Mouse (Mus musculus) Patski (cell line): ENCODE measurements around the gene Cstf3. TPM values are rescaled to one million over a fixed set of nuclear protein-coding genes. Genes with fewer than 3 reads are reported as not detected.

Experiments
- ATAC-seq: fragments of 100-300 bp; one replicate; pipeline ENCODE4 v1.8.0; 2021
- CTCF ChIA-PET: fragments of 350-600 bp; sonication (Branson Sonifier 250); formaldehyde crosslinking; loops from one replicate; lab custom pipeline; 2022; ENCODE audit warnings: inconsistent platforms; lab: Charles Lee
- POLR2A ChIA-PET: fragments of 350-600 bp; sonication (Branson Sonifier 250); formaldehyde crosslinking; loops from one replicate; lab custom pipeline; 2022; ENCODE audit warnings: antibody characterized with exemption, inconsistent platforms; lab: Charles Lee
- DNase-seq: peaks from one replicate; pipeline ENCODE4 v3.0.0-alpha.2; 2011; ENCODE audit warnings: low read depth, low spot score
- H3K27me3 ChIP-seq: fragments of 371-371 bp; one replicate; pipeline ENCODE4 v1.5.1; 2021
- CTCF ChIP-seq: fragments of 100-300 bp; IDR thresholded peaks from one replicate; pipeline ENCODE4 v1.5.1; 2021
- in situ Hi-C: fragments of 300-500 bp; cut with MboI; formaldehyde crosslinking; loops from 3 replicates; pipeline ENCODE4 v1.11.1; 2018; ENCODE audit warnings: low pct_unique_long_range_greater_than_20kb, mixed read lengths
- polyA plus RNA-seq: library from polyadenylated mRNA; unstranded; gene quantifications from one replicate; pipeline ENCODE4 v1.2.3, GENCODE M21; 2021

The Cstf3 gene
- polyA plus RNA-seq, 1 experiment from 2014 or later = 30.9 TPM

GRCm38 (mm10) chr2:104710670-104711370 is 120.5 kb downstream of the Cstf3 start:
- DNase-seq (no peak), ATAC-seq (no peak)
- ChIA-PET CTCF (interaction anchor here (0.6 to 1.3 kb wide), 4 partner anchors 25 to 1364 kb away, joined by 3 read pairs; no protein-coding TSS in a partner anchor), POLR2A (interaction anchor here (0.6 kb wide), 3 partner anchors 8 to 21 kb away, joined by 3 to 6 read pairs (median 3); no protein-coding TSS in a partner anchor)
- H3K27me3 ChIP-seq = no peaks in the 10 kb centered on the region
- TF ChIP-seq CTCF = no peak
- in situ Hi-C loops = no loop called here

GRCm38 (mm10) chr2:104711585-104712485 is 121.5 kb downstream of the Cstf3 start, which contains the start of gene Tcp11l1:
Gene Tcp11l1, minus strand, starts transcription at chr2:104712169.
- H3K27me3 ChIP-seq = no peaks in the 10 kb centered on the region
- ATAC-seq (peak; percentile 91), DNase-seq (no peak)
- POLR2A ChIA-PET = interaction anchor here (0.6 to 0.9 kb wide), 6 partner anchors 9 to 108 kb away, joined by 3 to 6 read pairs (median 4); no protein-coding TSS in a partner anchor
- no peak for TF ChIP-seq CTCF
- in situ Hi-C loops = no loop called here
- CTCF ChIA-PET = interaction anchor here (0.6 to 1.3 kb wide), 4 partner anchors 26 to 1365 kb away, joined by 3 to 5 read pairs (median 3); no protein-coding TSS in a partner anchor

GRCm38 (mm10) chr2:104712486-104712809 is 122.1 kb downstream of the Cstf3 start:
- in situ Hi-C loops = no loop called here
- POLR2A ChIA-PET = interaction anchor here (0.9 kb wide), 1 partner anchor 15 kb away, joined by 3 read pairs; no protein-coding TSS in a partner anchor
- no peaks in the 10 kb centered on the region for H3K27me3 ChIP-seq
- DNase-seq = no peak
- no peak for TF ChIP-seq CTCF
- peak; percentile 36 for ATAC-seq
- CTCF ChIA-PET = interaction anchor here (1.2 to 1.3 kb wide), 2 partner anchors 27 to 43 kb away, joined by 3 to 5 read pairs; no protein-coding TSS in a partner anchor

- H3K27me3 ChIP-seq = no peaks in the 10 kb centered on the region
- no peak for TF ChIP-seq CTCF
- ChIA-PET CTCF (no interaction called here), POLR2A (no interaction called here)
- in situ Hi-C loops = no loop called here
- DNase-seq = no peak
- no peak for ATAC-seq
Observed at GRCm38 (mm10) chr2:104714254-104714691, 124.0 kb downstream of the Cstf3 start.

Other genes starting within 250 kb of the Cstf3 start
- not detected for gene D430041D05Rik, start 179.5 kb upstream of the Cstf3 start, polyA plus RNA-seq
- gene Hipk3, start 96.1 kb upstream of the Cstf3 start, polyA plus RNA-seq = 45.5 TPM
- 26.0 TPM for gene Tcp11l1, start 121.6 kb downstream of the Cstf3 start, polyA plus RNA-seq
- 0.06 TPM for gene Pin1rt1, start 125.9 kb downstream of the Cstf3 start, polyA plus RNA-seq
- 19.8 TPM for gene Depdc7, start 152.4 kb downstream of the Cstf3 start, polyA plus RNA-seq
- gene Qser1, start 226.2 kb downstream of the Cstf3 start, polyA plus RNA-seq = 20.2 TPM